Mouse (Mus musculus) embryonic facial prominence, embryonic 11.5 days (tissue): Measurements from ENCODE around the gene Mrm2. TPM values are rescaled to one million over a fixed set of nuclear protein-coding genes. Genes with fewer than 3 reads are reported as not detected.

Experiments used
- ATAC-seq: fragments of 200-750 bp; cut with Nextera tagmentation; replicated peaks from 2 replicates; pipeline ENCODE4 v1.8.0; 2017; ENCODE audit warnings: low read depth; ENCODE audit not compliant: insufficient number of reproducible peaks, low FRiP score, low TSS enrichment
- DNase-seq: peaks from one replicate; pipeline ENCODE4 v3.0.0-alpha.2; 2015; ENCODE audit warnings: low spot score
- H3K27ac ChIP-seq: fragments of 300-500 bp; sonication (generic); replicated peaks from 2 replicates; pipeline ENCODE4 v1.5.1; 2014; ENCODE audit warnings: mild to moderate bottlenecking, low read depth, low read length, control low read depth
- H3K27me3 ChIP-seq: fragments of 300-500 bp; sonication (generic); 2 replicates; pipeline ENCODE4 v1.6.1; 2014; ENCODE audit warnings: mild to moderate bottlenecking, low read length, moderate library complexity, mixed read lengths; ENCODE audit not compliant: control insufficient read depth, insufficient read depth
- H3K36me3 ChIP-seq: fragments of 300-500 bp; sonication (generic); replicated peaks from 2 replicates; pipeline ENCODE4 v1.6.1; 2014; ENCODE audit warnings: low read depth, mild to moderate bottlenecking, low read length, moderate library complexity, mixed read lengths; ENCODE audit not compliant: control insufficient read depth, insufficient read depth
- H3K4me1 ChIP-seq: fragments of 300-500 bp; sonication (generic); 2 replicates; pipeline ENCODE4 v1.6.1; 2014; ENCODE audit warnings: low read length, mixed read lengths; ENCODE audit not compliant: control insufficient read depth, insufficient read depth
- H3K4me2 ChIP-seq: fragments of 300-500 bp; sonication (generic); 2 replicates; pipeline ENCODE4 v1.6.1; 2014; ENCODE audit warnings: low read depth, mild to moderate bottlenecking, control low read depth, low read length, moderate library complexity
- H3K4me3 ChIP-seq: fragments of 300-500 bp; sonication (generic); 2 replicates; pipeline ENCODE4 v1.5.1; 2014; ENCODE audit warnings: low read depth, low read length, control low read depth
- H3K9ac ChIP-seq: fragments of 300-500 bp; sonication (generic); replicated peaks from 2 replicates; pipeline ENCODE4 v1.6.1; 2014; ENCODE audit warnings: mild to moderate bottlenecking, control low read depth, low read length
- H3K9me3 ChIP-seq: fragments of 300-500 bp; sonication (generic); replicated peaks from 2 replicates; pipeline ENCODE4 v1.6.1; 2016; ENCODE audit warnings: mild to moderate bottlenecking, low read length, inconsistent platforms, mixed read lengths; ENCODE audit not compliant: control insufficient read depth
- WGBS: fragments of 180-500 bp; shearing (Covaris S2); extraction: QIAGEN DNeasy Blood & Tissue Kit; methylation state at CpG from one replicate; pipeline ENCODE4 v1.1.7; 2014; 5-methylcytosine and 5-hydroxymethylcytosine counted together
- polyA plus RNA-seq: library from polyadenylated mRNA; unstranded; fragments of >200 nt; fragmentation: Nextera tagmentation; extraction: Ambion mirVana; gene quantifications from 2 replicates; pipeline ENCODE4 v1.2.1, GENCODE M21; 2014

The Mrm2 gene
- polyA plus RNA-seq, 1 experiment from 2014 or later = 21.6 TPM

GRCm38 (mm10) chr5:140284011-140284410 is 47.7 kb downstream of the Mrm2 start:
- no peak overlapping the region for H3K9ac ChIP-seq
- no peaks in the 10 kb centered on the region for H3K27me3 ChIP-seq
- no peaks in the 10 kb centered on the region for H3K4me1 ChIP-seq
- no peak overlapping the region for H3K27ac ChIP-seq
- no peak overlapping the region for H3K4me2 ChIP-seq
- no peaks in the 10 kb centered on the region for H3K9me3 ChIP-seq
- WGBS = 89% methylated on average over 2 of the region's 2 CpGs
- no peak for DNase-seq
- no peaks in the 10 kb centered on the region; the same call in 1 of the 2 replicates for H3K36me3 ChIP-seq
- no peak for ATAC-seq
- H3K4me3 ChIP-seq = no peak overlapping the region

GRCm38 (mm10) chr5:140282900-140283299 is 48.8 kb downstream of the Mrm2 start:
- H3K4me2 ChIP-seq = no peak overlapping the region
- H3K9me3 ChIP-seq = no peaks in the 10 kb centered on the region
- DNase-seq = no peak
- H3K4me3 ChIP-seq = no peak overlapping the region
- 97% methylated on average over 3 of the region's 3 CpGs for WGBS
- H3K4me1 ChIP-seq = no peaks in the 10 kb centered on the region
- H3K36me3 ChIP-seq = no peaks in the 10 kb centered on the region; the same call in 1 of the 2 replicates
- no peak overlapping the region for H3K27ac ChIP-seq
- no peak overlapping the region for H3K9ac ChIP-seq
- no peak for ATAC-seq
- H3K27me3 ChIP-seq = no peaks in the 10 kb centered on the region

DNA sequence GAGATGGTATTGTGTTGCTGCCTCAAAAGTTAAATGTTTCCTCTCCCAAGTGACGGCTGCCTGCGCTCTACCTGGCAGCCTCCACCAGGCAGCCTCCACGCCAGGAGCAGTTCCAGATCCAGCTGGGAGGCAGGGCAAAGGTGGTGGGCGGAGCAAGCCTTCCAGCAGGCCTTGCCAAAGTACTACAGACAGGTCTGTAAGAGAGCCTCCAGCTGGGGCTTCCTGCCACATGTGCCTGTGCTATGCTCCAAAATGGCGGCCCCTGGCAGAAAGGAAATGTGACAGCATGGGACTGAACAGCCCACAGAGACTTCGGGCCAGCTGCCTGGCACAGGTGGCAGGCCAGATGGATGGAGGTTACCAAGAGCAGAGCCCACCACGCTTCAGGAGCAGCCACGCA is 49.3 kb downstream of the Mrm2 start:
- 76% methylated on average over 8 of the region's 8 CpGs for WGBS
- ATAC-seq (no peak), DNase-seq (peak; percentile 18)
- Histone ChIP-seq H3K4me1 (no peaks in the 10 kb centered on the region), H3K4me2 (no peak overlapping the region), H3K4me3 (no peak overlapping the region), H3K27ac (no peak overlapping the region), H3K9ac (no peak overlapping the region), H3K27me3 (no peaks in the 10 kb centered on the region), H3K36me3 (no peaks in the 10 kb centered on the region; the same call in 1 of the 2 replicates), H3K9me3 (no peaks in the 10 kb centered on the region)

DNA sequence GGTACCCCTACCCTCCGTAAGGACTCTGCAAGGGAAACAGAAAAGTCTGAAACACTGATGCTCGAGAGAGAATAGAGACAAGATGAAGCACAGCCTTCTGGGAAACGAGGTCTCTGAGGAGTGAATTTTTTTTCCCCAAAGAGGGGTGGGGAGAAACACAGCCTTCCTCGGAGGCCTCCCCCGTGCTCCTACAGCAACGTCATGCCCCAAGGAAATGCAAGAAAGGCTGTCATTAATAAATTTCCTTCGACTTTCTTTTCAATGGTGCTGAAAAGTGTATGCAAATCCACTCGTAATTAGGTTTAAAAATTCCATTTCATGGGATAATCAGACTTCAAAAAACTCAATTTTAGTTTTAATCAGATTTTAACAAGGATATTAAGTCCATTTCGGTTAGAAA is 51.5 kb downstream of the Mrm2 start:
- H3K27me3 ChIP-seq = no peaks in the 10 kb centered on the region
- no peak overlapping the region for H3K27ac ChIP-seq
- H3K36me3 ChIP-seq = no peaks in the 10 kb centered on the region; the same call in 1 of the 2 replicates
- H3K4me2 ChIP-seq = no peak overlapping the region
- ATAC-seq = no peak
- no peak overlapping the region for H3K4me3 ChIP-seq
- DNase-seq = no peak
- H3K9me3 ChIP-seq = no peaks in the 10 kb centered on the region
- no peaks in the 10 kb centered on the region for H3K4me1 ChIP-seq
- 82% methylated on average over 9 of the region's 9 CpGs for WGBS
- H3K9ac ChIP-seq = no peak overlapping the region

Other genes starting within 250 kb of the Mrm2 start
- 43.7 and 44.2 TPM in 2 replicates for gene Mad1l1, start 10.3 kb downstream of the Mrm2 start, polyA plus RNA-seq
- gene Nudt1, start 10.2 kb downstream of the Mrm2 start, polyA plus RNA-seq = 44.8 and 54.7 TPM in 2 replicates
- 6.9 and 7.4 TPM in 2 replicates for gene Snx8, start 57.4 kb upstream of the Mrm2 start, polyA plus RNA-seq
- 210 and 215 TPM in 2 replicates for gene Eif3b, start 87.4 kb upstream of the Mrm2 start, polyA plus RNA-seq
- 0.07 TPM in 1 of 2 replicates, not detected in the other for gene Gm4869, start 113.7 kb upstream of the Mrm2 start, polyA plus RNA-seq
- 8.8 and 9.5 TPM in 2 replicates for gene Chst12, start 173.7 kb upstream of the Mrm2 start, polyA plus RNA-seq
- 0.36 and 0.63 TPM in 2 replicates for gene Grifin, start 233.2 kb upstream of the Mrm2 start, polyA plus RNA-seq